Mouse (Mus musculus): ENCODE data around the gene Wdr75.

- TF ChIP-seq POLR2A (IDR thresholded peaks at IDR 0.05; ENCODE audit: insufficient read length, low read depth) (no peak), MAX (IDR thresholded peaks at IDR 0.05; ENCODE audit: low read depth) (no peak), TCF3 (IDR thresholded peaks at IDR 0.05; ENCODE audit: insufficient read length, low read depth) (no peak), CEBPB (IDR thresholded peaks at IDR 0.05; ENCODE audit: insufficient read depth, poor library complexity, severe bottlenecking) (no peak), POLR2AphosphoS2 (IDR thresholded peaks at IDR 0.05; ENCODE audit: insufficient read length, low read depth) (no peak)
These were observed 28.8 kb upstream of the Wdr75 start for GRCm38 (mm10) chr1:45766123-45766522.
